ENCODE assay signal across 21 mouse cellular contexts in genomic region chr9:110330341-110330740, GRCm38 (mm10). TPM values are rescaled to one million over a fixed set of nuclear protein-coding genes. Genes with fewer than 3 reads are reported as not detected.
DNase-seq lines count a peak whose midpoint lies in the region; ATAC-seq lines count a peak whose summit lies in the region.
"Had no signal": no experiment of that assay in that cellular context is flagged by ENCODE, and none has a peak within 500 bp of the region (broad histone marks: within the 10 kb centered on the region; RNA-seq: fewer than 3 reads in every experiment).

No protein-coding gene starts in this region.

- H3K4me1 ChIP-seq in heart, embryonic 10.5 days = peaks cover 24% of the 10 kb centered on the region
- H3K4me1 ChIP-seq in megakaryocyte, embryonic 14.5 days = peaks cover 63% of the 10 kb centered on the region

- H3K4me3 ChIP-seq in heart, embryonic 10.5 days = no peak overlapping the region
- peak overlapping the region; percentile 89 for H3K4me3 ChIP-seq in megakaryocyte, embryonic 14.5 days (replicated peaks)
- H3K4me3 ChIP-seq: embryonic facial prominence, embryonic 15.5 days; erythroblast, embryonic 14.5 days; forebrain, embryonic 10.5 days; heart, adult 2 months; hindbrain, embryonic 12.5 days had no signal

- no peaks in the 10 kb centered on the region for H3K27me3 ChIP-seq in heart, embryonic 10.5 days (ENCODE audit: insufficient read depth, poor library complexity, severe bottlenecking)
- no peaks in the 10 kb centered on the region for H3K27me3 ChIP-seq in megakaryocyte, embryonic 14.5 days (replicated peaks)
- H3K27me3 ChIP-seq: embryonic facial prominence, embryonic 15.5 days; hindbrain, embryonic 12.5 days; Patski had no signal

- 35% methylated on average over 6 of the region's 6 CpGs for WGBS in heart, embryonic 10.5 days

- no peak overlapping the region for H3K27ac ChIP-seq in heart, embryonic 10.5 days
- H3K27ac ChIP-seq: embryonic facial prominence, embryonic 15.5 days; forebrain, embryonic 10.5 days; heart, adult 2 months; hindbrain, embryonic 12.5 days had no signal

- ATAC-seq in megakaryocyte, adult 5-6 weeks (ENCODE audit: poor library complexity, severe bottlenecking) = no peak
- ATAC-seq in common myeloid progenitor, adult 5-6 weeks (replicated peaks; ENCODE audit: low read depth, poor library complexity, severe bottlenecking) = 0 out of 2 replicates have a peak, but pooled peaks have one; percentile 31
- ATAC-seq: forebrain, embryonic 14.5 days; hindbrain, embryonic 16.5 days; Patski had no signal

- no peaks in the 10 kb centered on the region for H3K36me3 ChIP-seq in heart, embryonic 10.5 days
- H3K36me3 ChIP-seq in megakaryocyte, embryonic 14.5 days (replicated peaks; ENCODE audit: low read length) = peaks cover 22% of the 10 kb centered on the region
- H3K36me3 ChIP-seq: embryonic facial prominence, embryonic 15.5 days; forebrain, embryonic 10.5 days; hindbrain, embryonic 12.5 days had no signal

- H3K9me3 ChIP-seq in heart, embryonic 10.5 days = no peaks in the 10 kb centered on the region
- no peaks in the 10 kb centered on the region for H3K9me3 ChIP-seq in megakaryocyte, embryonic 14.5 days
- H3K9me3 ChIP-seq: embryonic facial prominence, embryonic 15.5 days; forebrain, embryonic 10.5 days; hindbrain, embryonic 12.5 days had no signal

- DNase-seq in heart, adult 11 months = peak; percentile 53
- no peak for DNase-seq in heart, embryonic 10.5 days (ENCODE audit: low spot score)
- peak; percentile 31 for DNase-seq in naive thymus-derived CD4-positive, alpha-beta T cell, adult 2 months (ENCODE audit: low read depth)
- DNase-seq in urinary bladder, adult 2 months (ENCODE audit: low spot score) = no peak
- DNase-seq: adrenal gland, adult 8-10 months; adrenal gland, postnatal 36 days; embryo, embryonic 11 days; gastrocnemius, postnatal 36 days; heart, adult 2 months; heart, postnatal 10 days; heart, postnatal 4 days had no signal

RNA-seq across cellular contexts. Expression of gene Scap, which starts 2.7 kb away (rescaled TPM):
- 27.9 and 30.7 TPM in 2 replicates for polyA plus RNA-seq in heart, embryonic 10.5 days (2016; fragmentation: Nextera tagmentation; extraction: Ambion mirVana)
- polyA plus RNA-seq in megakaryocyte, embryonic 14.5 days (2012; ENCODE audit: insufficient read depth, low replicate concordance) = 71.5 and 343 TPM in 2 replicates
- 12.8 and 14.5 TPM in 2 replicates for total RNA-seq in megakaryocyte, adult 5-6 weeks (2015)
- 9.4 and 18.7 TPM in 2 replicates for total RNA-seq in megakaryocyte, adult 5-6 weeks (2017)
- total RNA-seq in common myeloid progenitor, adult 5-6 weeks (2017) = 23.6 and 27.4 TPM in 2 replicates
- 19.0 and 32.7 TPM in 2 replicates for polyA plus RNA-seq in urinary bladder, adult 2 months (2012; rRNA removed)

RNA-seq across cellular contexts. Expression of gene Elp6, which starts 25.4 kb away (rescaled TPM):
- polyA plus RNA-seq in heart, embryonic 10.5 days (2016; fragmentation: Nextera tagmentation; extraction: Ambion mirVana) = 22.1 and 32.3 TPM in 2 replicates
- polyA plus RNA-seq in megakaryocyte, embryonic 14.5 days (2012; ENCODE audit: insufficient read depth, low replicate concordance) = 4.5 and 9.2 TPM in 2 replicates
- total RNA-seq in megakaryocyte, adult 5-6 weeks (2015) = 4.8 and 5.1 TPM in 2 replicates
- total RNA-seq in megakaryocyte, adult 5-6 weeks (2017) = 3.0 and 4.9 TPM in 2 replicates
- total RNA-seq in common myeloid progenitor, adult 5-6 weeks (2017) = 3.8 and 6.4 TPM in 2 replicates
- polyA plus RNA-seq in urinary bladder, adult 2 months (2012; rRNA removed) = 11.1 and 12.2 TPM in 2 replicates

Comparison
In these comparisons a context has a peak if more than half of its experiments do, and no peak if none do; other contexts are left out.
1. DNase-seq: peak in heart, adult 11 months (single experiment) and naive thymus-derived CD4-positive, alpha-beta T cell, adult 2 months (single experiment); none in heart, embryonic 10.5 days (single experiment) and urinary bladder, adult 2 months (single experiment).